Mouse (Mus musculus): Measurements from ENCODE around the gene Cltc. TPM values are rescaled to one million over a fixed set of nuclear protein-coding genes. Genes with fewer than 3 reads are reported as not detected.
A peak's percentile ranks its signal among the peaks of the same experiment; 100 is the strongest.

Gene Cltc
- polyA plus RNA-seq, 1 experiment from 2014 or later = 167 TPM

DNA sequence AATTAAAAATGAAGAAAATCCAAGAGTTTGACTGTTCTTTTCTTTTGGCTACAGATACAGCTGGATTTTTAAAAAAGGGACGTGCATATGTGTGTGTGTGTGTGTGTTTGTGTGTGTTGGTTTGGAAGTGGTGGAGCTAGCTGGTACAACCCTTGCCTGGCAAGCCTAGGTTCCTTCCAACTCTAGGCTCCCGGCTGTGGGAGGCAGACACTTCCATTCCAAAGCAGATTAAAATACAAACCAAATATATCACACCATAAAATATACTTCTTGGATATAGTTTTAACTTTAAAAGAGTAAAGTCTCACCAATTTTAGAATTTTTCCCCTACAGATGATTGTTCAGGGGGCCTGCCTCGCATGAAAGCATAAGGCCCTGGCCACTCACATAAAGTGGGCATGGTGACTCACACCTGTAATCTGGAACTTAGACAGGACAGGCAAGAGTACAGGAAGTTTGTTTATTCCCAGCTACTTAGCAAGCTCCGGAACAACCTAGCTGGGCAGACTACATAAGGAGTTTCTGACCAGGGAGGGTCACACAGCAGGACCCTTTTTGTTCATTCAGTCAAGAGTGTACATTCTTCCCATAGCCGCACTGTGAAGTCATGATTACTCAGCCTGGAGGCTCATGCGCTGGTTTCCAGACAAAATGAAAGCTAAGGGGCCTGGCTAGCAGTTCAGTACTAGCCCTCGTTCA is 111.1 kb downstream of the Cltc start:
- H3K27ac ChIP-seq (replicated peaks; ENCODE audit: low read depth, low read length) = no peak overlapping the region; the same call in 1 of the 2 replicates
- no peaks in the 10 kb centered on the region for H3K9me3 ChIP-seq (ENCODE audit: control insufficient read depth, low read length)
- 58% methylated on average over 7 of the region's 7 CpGs for WGBS
- H3K4me3 ChIP-seq (ENCODE audit: low read depth, low read length) = no peak overlapping the region
- peak; percentile 29 for DNase-seq (ENCODE audit: low spot score)
- H3K27me3 ChIP-seq (replicated peaks; ENCODE audit: control insufficient read depth, insufficient read depth, low read length) = no peaks in the 10 kb centered on the region
- H3K9ac ChIP-seq (ENCODE audit: low read depth, low read length) = no peak overlapping the region
- H3K4me2 ChIP-seq (ENCODE audit: low read depth, low read length) = no peak overlapping the region
- 0 out of 2 replicates have a peak, but pooled peaks have one; percentile 12 for ATAC-seq (ENCODE audit: low read depth)
- H3K4me1 ChIP-seq (ENCODE audit: control insufficient read depth, insufficient read depth, low read length) = no peaks in the 10 kb centered on the region
- 0 out of 2 replicates have a peak, but pooled peaks cover 6% of the 10 kb centered on the region for H3K36me3 ChIP-seq (ENCODE audit: control insufficient read depth, insufficient read depth, low read length)

DNA sequence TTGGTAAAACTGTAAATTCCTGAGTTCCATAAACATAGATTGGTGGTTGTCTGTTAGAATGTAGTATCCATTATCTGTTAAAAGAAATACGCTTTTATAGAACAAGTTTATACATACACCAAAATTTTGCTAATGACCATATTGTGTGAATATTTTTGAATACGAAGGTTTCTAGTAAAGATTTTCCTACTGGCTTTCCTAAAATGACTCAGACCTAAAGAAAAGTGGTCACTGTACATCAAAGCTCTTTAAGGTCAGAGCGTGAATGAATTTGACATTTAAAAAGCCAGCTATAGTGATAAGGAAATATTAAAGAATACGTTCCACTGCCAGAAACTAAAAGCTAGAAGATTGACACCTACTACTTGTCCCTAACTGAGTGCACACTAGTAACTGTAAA is 112.8 kb downstream of the Cltc start:
- ATAC-seq (ENCODE audit: low read depth) = no peak
- no peak for DNase-seq (ENCODE audit: low spot score)
- Histone ChIP-seq H3K27me3 (replicated peaks; ENCODE audit: control insufficient read depth, insufficient read depth, low read length) (no peaks in the 10 kb centered on the region), H3K9me3 (ENCODE audit: control insufficient read depth, low read length) (no peaks in the 10 kb centered on the region), H3K36me3 (ENCODE audit: control insufficient read depth, insufficient read depth, low read length) (0 out of 2 replicates have a peak, but pooled peaks cover 6% of the 10 kb centered on the region), H3K27ac (replicated peaks; ENCODE audit: low read depth, low read length) (no peak overlapping the region), H3K4me3 (ENCODE audit: low read depth, low read length) (no peak overlapping the region), H3K9ac (ENCODE audit: low read depth, low read length) (no peak overlapping the region), H3K4me2 (ENCODE audit: low read depth, low read length) (no peak overlapping the region), H3K4me1 (ENCODE audit: control insufficient read depth, insufficient read depth, low read length) (no peaks in the 10 kb centered on the region)
- 95% methylated on average over 4 of the region's 4 CpGs for WGBS

Other genes with a start within 250 kb of the Cltc start
- gene Rps6kb1, start 212.8 kb downstream of the Cltc start, polyA plus RNA-seq (2014; fragmentation: Nextera tagmentation; extraction: Ambion mirVana) = 60.5 and 66.1 TPM in 2 replicates
- gene Tubd1, start 212.6 kb downstream of the Cltc start, polyA plus RNA-seq (2014; fragmentation: Nextera tagmentation; extraction: Ambion mirVana) = 10.8 and 12.7 TPM in 2 replicates
- gene Vmp1, start 73.7 kb downstream of the Cltc start, polyA plus RNA-seq (2014; fragmentation: Nextera tagmentation; extraction: Ambion mirVana) = 86.6 and 96.2 TPM in 2 replicates
- gene Ptrh2, start 73.6 kb downstream of the Cltc start, polyA plus RNA-seq (2014; fragmentation: Nextera tagmentation; extraction: Ambion mirVana) = 25.9 and 26.9 TPM in 2 replicates
- 19.9 and 21.8 TPM in 2 replicates for gene Dhx40, start 50.2 kb upstream of the Cltc start, polyA plus RNA-seq (2014; fragmentation: Nextera tagmentation; extraction: Ambion mirVana)
- gene Ypel2, start 236.1 kb upstream of the Cltc start, polyA plus RNA-seq (2014; fragmentation: Nextera tagmentation; extraction: Ambion mirVana) = 7.8 and 8.6 TPM in 2 replicates